Mouse (Mus musculus) embryonic fibroblast, embryonic 13.5 days (primary cell): ENCODE measurements around the gene Prmt8. TPM values are rescaled to one million over a fixed set of nuclear protein-coding genes. Genes with fewer than 3 reads are reported as not detected.

Experiments used
- H3K27ac ChIP-seq: 2 replicates; pipeline ENCODE4 v1.5.1; 2012; ENCODE audit warnings: low read length, control low read depth, inconsistent platforms; ENCODE audit not compliant: insufficient read depth
- H3K4me1 ChIP-seq: 2 replicates; pipeline ENCODE4 v1.6.1; 2011; ENCODE audit warnings: low read length; ENCODE audit not compliant: control insufficient read depth, insufficient read depth
- H3K4me3 ChIP-seq: 2 replicates; pipeline ENCODE4 v1.5.1; 2011; ENCODE audit warnings: mild to moderate bottlenecking, control low read depth, low read length; ENCODE audit not compliant: insufficient read depth
- CTCF ChIP-seq: IDR thresholded peaks from 2 replicates; pipeline ENCODE4 v1.5.1; 2011; ENCODE audit warnings: mild to moderate bottlenecking, control low read depth, low read length, moderate library complexity, borderline replicate concordance; ENCODE audit not compliant: insufficient read depth
- POLR2A ChIP-seq: IDR thresholded peaks from 2 replicates; pipeline ENCODE4 v1.6.1; 2011; ENCODE audit warnings: low read depth, mild to moderate bottlenecking, control low read depth, low read length, moderate library complexity
- polyA plus RNA-seq: library from polyadenylated mRNA; stranded (reverse); fragments of >200 nt; gene quantifications from 2 replicates; pipeline ENCODE4 v1.2.4, GENCODE M21; 2011; ENCODE audit warnings: low read depth; ENCODE audit not compliant: missing spikeins, insufficient read length

The Prmt8 gene
- not detected in 2 replicates for polyA plus RNA-seq

GRCm38 (mm10) chr6:127769275-127770156, at the start of gene Prmt8:
TSS of gene Prmt8 (minus strand) at chr6:127769472.
- Histone ChIP-seq H3K4me3 (no peak within 1 kb of the TSS), H3K27ac (no peak within 1 kb of the TSS), H3K4me1 (no peaks in the 10 kb centered on the region)
- TF ChIP-seq CTCF (no peak), POLR2A (no peak)

- H3K4me3 ChIP-seq = no peak overlapping the region
- no peak overlapping the region for H3K27ac ChIP-seq
- H3K4me1 ChIP-seq = no peaks in the 10 kb centered on the region
- TF ChIP-seq CTCF = no peak
- TF ChIP-seq POLR2A = no peak
Measured at GRCm38 (mm10) chr6:127803046-127803729, 33.9 kb upstream of the Prmt8 start.

DNA sequence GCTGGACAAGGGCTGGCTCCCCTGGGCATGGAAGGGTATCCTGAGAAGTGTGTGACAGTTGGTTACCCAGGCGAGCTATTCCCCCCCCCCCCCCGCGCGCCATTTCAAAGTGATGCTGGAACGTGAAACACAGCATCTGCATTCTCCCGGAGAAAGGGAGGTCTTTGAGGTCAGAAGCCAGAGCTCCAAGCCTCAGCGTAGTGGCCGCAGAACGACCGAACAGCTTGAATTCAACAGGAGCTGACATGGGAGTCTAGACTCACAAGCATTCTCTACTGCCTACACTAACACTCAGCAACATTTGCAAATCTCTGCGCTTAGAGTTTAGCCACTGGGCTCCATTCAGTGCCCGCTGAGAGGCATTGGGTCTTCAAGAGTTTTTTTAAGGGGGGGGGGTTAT, 32.9 kb upstream of the Prmt8 start:
- H3K4me3 ChIP-seq = no peak overlapping the region
- TF ChIP-seq POLR2A = no peak
- TF ChIP-seq CTCF = no peak
- no peak overlapping the region for H3K27ac ChIP-seq

GRCm38 (mm10) chr6:127790023-127790422, 20.8 kb upstream of the Prmt8 start:
- Histone ChIP-seq H3K4me3 (no peak overlapping the region), H3K27ac (no peak overlapping the region), H3K4me1 (peaks cover 3% of the 10 kb centered on the region; the same call in 1 of the 2 replicates)
- TF ChIP-seq CTCF = no peak

More for the DNA sequence above, 32.9 kb upstream of the Prmt8 start:
- H3K4me1 ChIP-seq = no peaks in the 10 kb centered on the region

GRCm38 (mm10) chr6:127770806-127771205, 1.5 kb upstream of the Prmt8 start:
- Histone ChIP-seq H3K27ac (no peak overlapping the region), H3K4me3 (no peak overlapping the region), H3K4me1 (no peaks in the 10 kb centered on the region)
- TF ChIP-seq CTCF = no peak
- no peak for TF ChIP-seq POLR2A

DNA sequence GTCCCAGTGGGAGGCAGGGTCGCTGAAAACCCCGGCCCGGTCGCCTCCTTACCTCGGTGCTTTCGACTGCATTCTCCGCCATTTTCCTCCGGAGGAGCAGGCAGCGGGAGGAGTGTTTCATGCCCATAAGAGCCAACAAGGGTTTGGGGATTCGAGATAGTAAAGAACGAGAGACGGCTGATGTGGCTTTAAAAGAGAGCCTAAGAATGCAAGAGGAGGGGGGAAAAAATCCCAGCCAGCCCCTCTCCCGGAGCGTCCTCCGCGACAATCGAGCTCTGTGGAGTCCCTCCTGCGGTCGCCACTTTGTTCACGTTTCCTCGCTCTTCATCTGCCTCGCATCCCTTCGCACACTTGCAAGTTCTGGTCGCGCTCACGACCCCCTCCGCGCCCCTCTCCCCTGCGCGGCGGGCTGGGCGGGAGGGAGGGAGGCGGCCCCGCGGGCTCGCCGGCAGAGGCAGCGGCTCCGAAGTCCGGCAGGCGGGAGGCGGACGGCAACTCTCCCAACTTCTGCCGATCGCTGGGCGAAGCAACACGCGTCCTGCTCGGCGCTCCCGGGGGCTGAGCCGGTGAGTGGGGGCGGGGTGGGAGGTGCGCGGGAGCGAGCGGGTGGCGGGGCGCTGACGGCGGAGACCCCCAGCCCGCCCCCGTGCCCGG, 524 bp downstream of the Prmt8 start:
- TF ChIP-seq CTCF (no peak), POLR2A (no peak)
- Histone ChIP-seq H3K27ac (no peak overlapping the region), H3K4me3 (no peak overlapping the region), H3K4me1 (no peaks in the 10 kb centered on the region)

DNA sequence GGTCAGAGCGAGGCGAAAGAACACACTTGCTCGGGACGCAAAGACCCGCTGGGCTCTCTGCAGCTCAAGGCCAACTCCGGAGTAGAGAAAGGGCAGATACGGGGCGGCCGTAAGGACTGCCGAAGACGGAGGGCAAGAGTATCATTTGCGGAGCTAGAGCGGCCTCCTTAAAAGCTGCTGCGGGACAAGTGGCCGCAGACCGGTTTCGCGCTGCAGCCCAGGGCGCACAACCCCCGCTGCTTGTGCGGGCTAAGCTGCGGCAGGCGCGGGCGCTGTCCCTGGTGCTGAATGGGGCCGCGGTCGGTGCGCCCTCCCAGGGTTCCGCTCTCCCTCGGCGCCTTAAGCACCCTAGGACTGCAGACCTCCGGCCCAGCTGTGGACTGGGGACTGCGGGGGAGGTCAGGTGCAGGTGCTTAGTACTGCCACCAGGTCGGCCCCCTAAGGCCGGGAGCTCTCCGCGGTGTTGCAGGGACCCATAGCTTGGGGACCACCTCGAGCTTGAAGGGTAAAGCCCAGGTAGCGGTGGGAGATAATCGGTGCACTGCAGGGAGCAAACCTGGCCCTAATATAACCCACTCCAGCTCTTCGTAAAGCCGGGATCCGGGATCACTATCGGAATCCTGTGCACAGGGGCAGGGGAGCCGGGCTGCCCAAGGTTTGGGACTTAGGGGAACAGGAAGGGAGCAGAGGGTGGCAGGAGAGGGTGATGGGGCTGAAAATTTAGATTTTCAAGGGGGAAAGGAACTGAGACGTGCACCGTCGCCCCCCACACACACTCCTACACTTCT, 1.4 kb downstream of the Prmt8 start:
- Histone ChIP-seq H3K4me3 (no peak overlapping the region), H3K4me1 (no peaks in the 10 kb centered on the region), H3K27ac (no peak overlapping the region)
- no peak for TF ChIP-seq CTCF
- TF ChIP-seq POLR2A = no peak

GRCm38 (mm10) chr6:127767201-127767705, 2.0 kb downstream of the Prmt8 start:
- no peak overlapping the region for H3K27ac ChIP-seq
- no peaks in the 10 kb centered on the region for H3K4me1 ChIP-seq
- no peak overlapping the region for H3K4me3 ChIP-seq
- no peak for TF ChIP-seq POLR2A
- TF ChIP-seq CTCF = no peak

DNA sequence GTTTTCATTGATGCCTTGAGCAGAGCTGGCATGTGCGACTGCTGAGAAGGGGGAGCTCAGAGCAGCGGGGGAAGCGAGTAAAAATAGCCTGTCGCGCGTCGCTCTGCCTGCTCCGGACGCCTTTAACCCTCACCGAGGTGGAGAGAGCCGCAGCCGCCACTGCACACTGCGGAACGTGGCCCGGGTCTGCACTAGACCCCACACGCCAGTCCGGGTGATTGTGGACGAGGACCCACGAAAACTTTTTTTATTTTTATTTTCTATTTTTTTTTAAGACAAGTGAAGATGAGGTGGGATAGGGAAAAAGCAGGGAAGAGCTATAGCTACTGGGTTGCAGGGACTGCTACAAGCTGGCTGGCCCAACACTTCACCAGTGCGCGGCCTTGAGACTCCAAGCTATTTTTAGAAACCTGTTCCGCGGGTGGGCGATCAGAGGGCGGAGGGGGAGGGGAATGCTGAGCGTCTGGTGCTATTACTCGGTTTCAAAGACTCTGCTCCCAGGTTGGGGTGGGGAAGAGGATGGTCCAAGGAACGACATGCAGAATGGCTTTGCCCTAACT, 2.6 kb downstream of the Prmt8 start:
- Histone ChIP-seq H3K4me1 (no peaks in the 10 kb centered on the region), H3K27ac (no peak overlapping the region), H3K4me3 (no peak overlapping the region)
- no peak for TF ChIP-seq CTCF
- no peak for TF ChIP-seq POLR2A
